Mouse (Mus musculus) forebrain, embryonic 14.5 days (tissue): ENCODE data around the gene 1700029F12Rik. TPM values are rescaled to one million over a fixed set of nuclear protein-coding genes. Genes with fewer than 3 reads are reported as not detected.
"Not testable (repeated sequence)": the region's sequence is repeated elsewhere in the genome, so short reads cannot be mapped to it uniquely, and the experiment has no call there.

Source experiments
- ATAC-seq: fragments of 200-750 bp; cut with Nextera tagmentation; 2 replicates; pipeline ENCODE4 v1.8.0; 2017; ENCODE audit warnings: mild to moderate bottlenecking, moderate library complexity
- DNase-seq: peaks from one replicate; pipeline ENCODE4 v3.0.0-alpha.2; 2015; ENCODE audit warnings: low spot score
- H3K27ac ChIP-seq: fragments of 300-500 bp; sonication (generic); 2 replicates; pipeline ENCODE4 v1.5.1; 2014; ENCODE audit warnings: low read depth, mild to moderate bottlenecking, control low read depth, low read length, moderate library complexity
- H3K27me3 ChIP-seq: fragments of 300-500 bp; sonication (generic); replicated peaks from 2 replicates; pipeline ENCODE4 v1.6.1; 2014; ENCODE audit warnings: low read length, control low read depth, mixed read lengths; ENCODE audit not compliant: control insufficient read depth, insufficient read depth
- H3K36me3 ChIP-seq: fragments of 300-500 bp; sonication (generic); 2 replicates; pipeline ENCODE4 v1.6.1; 2014; ENCODE audit warnings: low read length, control low read depth; ENCODE audit not compliant: control insufficient read depth, insufficient read depth
- H3K4me1 ChIP-seq: fragments of 300-500 bp; sonication (generic); 2 replicates; pipeline ENCODE4 v1.6.1; 2014; ENCODE audit warnings: antibody characterized with exemption, low read length, control low read depth; ENCODE audit not compliant: control insufficient read depth, insufficient read depth
- H3K4me2 ChIP-seq: fragments of 300-500 bp; sonication (generic); 2 replicates; pipeline ENCODE4 v1.6.1; 2014; ENCODE audit warnings: mild to moderate bottlenecking, control low read depth, low read length
- H3K4me3 ChIP-seq: fragments of 300-500 bp; sonication (generic); 2 replicates; pipeline ENCODE4 v1.5.1; 2014; ENCODE audit warnings: low read depth, low read length, control low read depth
- H3K9ac ChIP-seq: fragments of 300-500 bp; sonication (generic); 2 replicates; pipeline ENCODE4 v1.6.1; 2014; ENCODE audit warnings: mild to moderate bottlenecking, low read length, control low read depth, moderate library complexity
- H3K9me3 ChIP-seq: fragments of 300-500 bp; sonication (generic); replicated peaks from 2 replicates; pipeline ENCODE4 v1.6.1; 2016; ENCODE audit warnings: low read length, control low read depth, mixed read lengths; ENCODE audit not compliant: control insufficient read depth
- WGBS: fragments of 180-500 bp; shearing (Covaris S2); extraction: QIAGEN DNeasy Blood & Tissue Kit; methylation state at CpG from one replicate; pipeline ENCODE4 v1.1.7; 2014; 5-methylcytosine and 5-hydroxymethylcytosine counted together
- polyA plus RNA-seq: library from polyadenylated mRNA; unstranded; fragments of >200 nt; fragmentation: Nextera tagmentation; extraction: Ambion mirVana; gene quantifications from 2 replicates; pipeline ENCODE4 v1.2.1, GENCODE M21; 2014

1700029F12Rik gene
- polyA plus RNA-seq, 1 experiment from 2014 or later: not detected

- Histone ChIP-seq H3K4me1 (peaks cover 3% of the 10 kb centered on the region; the same call in 1 of the 2 replicates), H3K4me3 (no peak overlapping the region), H3K27me3 (0 out of 2 replicates have a peak, but pooled peaks cover 3% of the 10 kb centered on the region), H3K36me3 (no peaks in the 10 kb centered on the region), H3K9ac (no peak overlapping the region), H3K4me2 (no peak overlapping the region), H3K9me3 (no peaks in the 10 kb centered on the region), H3K27ac (no peak overlapping the region)
- DNase-seq: no peak
- no peak for ATAC-seq
- 9% methylated on average over 6 of the region's 6 CpGs for WGBS
Measured at GRCm38 (mm10) chr13:97067691-97068090, 33.5 kb upstream of the 1700029F12Rik start.

GRCm38 (mm10) chr13:97066649-97067550 is 32.7 kb upstream of the 1700029F12Rik start, which contains the start of gene Fam169a:
Fam169a (plus strand) TSS chr13:97067286.
- Histone ChIP-seq H3K9me3 (no peaks in the 10 kb centered on the region), H3K4me3 (no peak within 1 kb of the TSS), H3K9ac (no peak within 1 kb of the TSS), H3K4me2 (no peak within 1 kb of the TSS), H3K27ac (no peak within 1 kb of the TSS), H3K27me3 (0 out of 2 replicates have a peak, but pooled peaks cover 3% of the 10 kb centered on the region), H3K36me3 (no peaks in the 10 kb centered on the region), H3K4me1 (no peaks in the 10 kb centered on the region)
- DNase-seq (no peak), ATAC-seq (no peak)
- 40% methylated on average over 15 of the region's 15 CpGs for WGBS

GRCm38 (mm10) chr13:97064844-97065621 is 30.9 kb upstream of the 1700029F12Rik start:
- not testable (repeated sequence) for H3K36me3 ChIP-seq, ATAC-seq, H3K27ac ChIP-seq, H3K9me3 ChIP-seq, H3K4me2 ChIP-seq, H3K4me3 ChIP-seq, H3K4me1 ChIP-seq, DNase-seq, H3K27me3 ChIP-seq, H3K9ac ChIP-seq
- 40% methylated on average over 18 of the region's 18 CpGs for WGBS

- H3K4me1 ChIP-seq: no peaks in the 10 kb centered on the region
- H3K27me3 ChIP-seq: no peaks in the 10 kb centered on the region
- no peaks in the 10 kb centered on the region for H3K9me3 ChIP-seq
- no peak overlapping the region for H3K9ac ChIP-seq
- no peak overlapping the region for H3K27ac ChIP-seq
- ATAC-seq: no peak
- no peak overlapping the region for H3K4me2 ChIP-seq
- H3K36me3 ChIP-seq: no peaks in the 10 kb centered on the region
- 46% methylated on average over 3 of the region's 3 CpGs for WGBS
- no peak for DNase-seq
- no peak overlapping the region for H3K4me3 ChIP-seq
Measured at GRCm38 (mm10) chr13:97064413-97064812, 30.3 kb upstream of the 1700029F12Rik start.

- Histone ChIP-seq H3K27me3 (no peaks in the 10 kb centered on the region), H3K36me3 (no peaks in the 10 kb centered on the region), H3K4me3 (no peak overlapping the region), H3K27ac (no peak overlapping the region), H3K4me2 (no peak overlapping the region), H3K9me3 (no peaks in the 10 kb centered on the region), H3K4me1 (no peaks in the 10 kb centered on the region), H3K9ac (no peak overlapping the region)
- ATAC-seq: no peak
- no peak for DNase-seq
- 86% methylated on average over 2 of the region's 2 CpGs for WGBS
Measured at GRCm38 (mm10) chr13:97063431-97063830, 29.3 kb upstream of the 1700029F12Rik start.

GRCm38 (mm10) chr13:97062151-97062550 is 28.0 kb upstream of the 1700029F12Rik start:
- H3K27me3 ChIP-seq: no peaks in the 10 kb centered on the region
- H3K4me3 ChIP-seq: no peak overlapping the region
- 87% methylated on average over 3 of the region's 3 CpGs for WGBS
- no peaks in the 10 kb centered on the region for H3K36me3 ChIP-seq
- ATAC-seq (no peak), DNase-seq (no peak)
- H3K4me2 ChIP-seq: no peak overlapping the region
- no peaks in the 10 kb centered on the region for H3K9me3 ChIP-seq
- H3K9ac ChIP-seq: no peak overlapping the region
- no peaks in the 10 kb centered on the region for H3K4me1 ChIP-seq
- no peak overlapping the region for H3K27ac ChIP-seq

- no peaks in the 10 kb centered on the region for H3K4me1 ChIP-seq
- no peak overlapping the region for H3K9ac ChIP-seq
- WGBS: 55% methylated on average over 6 of the region's 8 CpGs
- H3K27ac ChIP-seq: no peak overlapping the region
- H3K9me3 ChIP-seq: no peaks in the 10 kb centered on the region
- no peaks in the 10 kb centered on the region for H3K36me3 ChIP-seq
- H3K4me3 ChIP-seq: no peak overlapping the region
- H3K27me3 ChIP-seq: no peaks in the 10 kb centered on the region
- no peak for ATAC-seq
- H3K4me2 ChIP-seq: no peak overlapping the region
- DNase-seq: no peak
Measured at GRCm38 (mm10) chr13:97060331-97060730, 26.2 kb upstream of the 1700029F12Rik start.

- H3K9me3 ChIP-seq: no peaks in the 10 kb centered on the region
- DNase-seq: no peak
- no peaks in the 10 kb centered on the region for H3K4me1 ChIP-seq
- H3K27me3 ChIP-seq: no peaks in the 10 kb centered on the region
- no peaks in the 10 kb centered on the region for H3K36me3 ChIP-seq
- no peak for ATAC-seq
- 87% methylated on average over 6 of the region's 6 CpGs for WGBS
- H3K9ac ChIP-seq: no peak overlapping the region
- no peak overlapping the region for H3K27ac ChIP-seq
- H3K4me2 ChIP-seq: no peak overlapping the region
- no peak overlapping the region for H3K4me3 ChIP-seq
Measured at GRCm38 (mm10) chr13:97059746-97060145, 25.6 kb upstream of the 1700029F12Rik start.
